Mouse (Mus musculus) liver, embryonic 18 days (tissue): Measurements from ENCODE around the gene Rhox9. TPM values are rescaled to one million over a fixed set of nuclear protein-coding genes. Genes with fewer than 3 reads are reported as not detected.

Experiments
- polyA plus RNA-seq: library from polyadenylated mRNA; depleted of rRNA; stranded (reverse); fragments of >200 nt; gene quantifications from 2 replicates; pipeline ENCODE4 v1.2.3, GENCODE M21; 2012; rRNA removed

Gene Rhox9
- polyA plus RNA-seq: not detected in 2 replicates

DNA sequence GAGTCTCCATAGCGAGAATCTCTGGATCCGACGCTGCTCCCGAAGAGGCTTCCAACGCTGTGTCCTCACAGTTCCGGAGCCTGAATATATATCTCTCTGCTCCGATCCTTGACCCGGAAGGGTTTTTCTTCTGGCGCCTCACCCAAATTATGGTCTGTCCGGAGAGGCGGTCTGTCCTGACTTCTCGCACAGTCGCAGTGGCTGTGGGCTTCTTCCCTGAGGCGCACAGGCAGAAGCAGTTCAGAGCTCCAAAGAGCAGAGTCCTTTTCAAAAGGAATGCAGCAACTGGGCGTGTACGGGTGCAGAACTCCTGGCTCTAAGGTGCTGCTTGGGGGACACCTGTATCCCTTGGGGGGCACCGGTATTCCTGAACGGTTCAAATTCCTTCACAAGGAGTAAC is at the start of gene Rhox9:
Gene Rhox9 (minus strand): TSS at position 101 of the 400 bp plus-strand sequence.

DNA sequence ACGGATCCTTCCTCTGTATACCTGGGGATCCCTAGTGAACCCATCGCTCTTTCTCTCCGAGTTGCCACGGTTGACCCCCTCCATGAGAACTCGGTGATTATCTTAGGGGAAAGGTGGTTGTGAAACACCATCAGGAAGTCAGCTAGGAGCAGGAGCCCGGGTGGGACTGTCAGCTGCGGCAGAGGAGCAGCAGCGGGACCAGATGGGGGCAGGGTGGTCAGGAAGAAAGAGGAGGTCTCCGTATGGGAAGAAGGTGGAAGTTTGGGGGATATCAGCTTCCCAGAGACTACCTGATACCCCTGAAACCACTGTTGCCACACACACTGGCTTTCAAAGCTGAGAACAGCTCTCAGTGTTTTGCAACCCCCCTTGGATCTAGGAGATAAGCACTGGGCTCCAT is 4.4 kb downstream of the Rhox9 start, which contains the start of gene Rhox7b:
Gene Rhox7b (minus strand): TSS at position 101 of the 400 bp plus-strand sequence.

DNA sequence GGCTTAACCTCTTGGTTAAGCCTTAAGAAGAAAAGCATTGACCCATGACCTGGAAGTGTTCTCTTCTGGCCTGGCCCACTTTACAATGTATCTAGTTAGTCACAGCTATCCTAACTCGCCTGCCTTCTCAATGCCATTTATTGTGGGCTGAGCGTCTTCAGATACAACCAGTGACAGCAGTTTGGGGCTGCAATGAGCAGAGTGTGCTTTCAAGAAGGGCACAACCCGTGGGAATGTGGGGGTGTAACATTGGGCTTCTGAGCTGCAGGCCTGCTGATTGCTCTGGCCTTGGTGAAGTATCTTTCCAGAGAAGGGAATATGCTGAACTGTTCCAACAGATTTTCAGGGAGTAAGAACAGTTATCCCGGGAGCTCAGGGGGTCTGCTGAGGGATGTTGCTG is 22.7 kb downstream of the Rhox9 start, which contains the start of gene Rhox8:
Gene Rhox8 (minus strand): TSS at position 101 of the 400 bp plus-strand sequence.

Other genes with a start within 250 kb of the Rhox9 start
- gene Rhox3h, start 233.0 kb downstream of the Rhox9 start, polyA plus RNA-seq: not detected in 2 replicates
- gene Rhox2h, start 228.5 kb downstream of the Rhox9 start, polyA plus RNA-seq: not detected in 2 replicates
- gene Rhox5, start 96.9 kb downstream of the Rhox9 start, polyA plus RNA-seq: 0.70 and 1.0 TPM in 2 replicates
- gene Rhox6, start 74.9 kb downstream of the Rhox9 start, polyA plus RNA-seq: 0.03 TPM in 1 of 2 replicates, not detected in the other
- not detected in 2 replicates for gene Rhox7a, start 70.1 kb downstream of the Rhox9 start, polyA plus RNA-seq
- not detected in 2 replicates for gene Rhox8, start 22.8 kb downstream of the Rhox9 start, polyA plus RNA-seq
- gene Rhox7b, start 4.5 kb downstream of the Rhox9 start, polyA plus RNA-seq: not detected in 2 replicates
- not detected in 2 replicates for gene Btg1-ps1, start 117.0 kb upstream of the Rhox9 start, polyA plus RNA-seq
- not detected in 2 replicates for gene Btg1-ps2, start 141.3 kb upstream of the Rhox9 start, polyA plus RNA-seq
- gene Rhox10, start 164.7 kb upstream of the Rhox9 start, polyA plus RNA-seq: not detected in 2 replicates
- not detected in 2 replicates for gene Rhox11, start 183.4 kb upstream of the Rhox9 start, polyA plus RNA-seq
- not detected in 2 replicates for gene Rhox12, start 209.1 kb upstream of the Rhox9 start, polyA plus RNA-seq
- gene Rhox13, start 219.4 kb upstream of the Rhox9 start, polyA plus RNA-seq: not detected in 2 replicates